Mouse (Mus musculus): ENCODE measurements around the gene Vil1. TPM values are rescaled to one million over a fixed set of nuclear protein-coding genes. Genes with fewer than 3 reads are reported as not detected.
A peak's percentile ranks its signal among the peaks of the same experiment; 100 is the strongest.

Gene Vil1
- polyA plus RNA-seq, 1 experiment from 2014 or later: 0.09 TPM

DNA sequence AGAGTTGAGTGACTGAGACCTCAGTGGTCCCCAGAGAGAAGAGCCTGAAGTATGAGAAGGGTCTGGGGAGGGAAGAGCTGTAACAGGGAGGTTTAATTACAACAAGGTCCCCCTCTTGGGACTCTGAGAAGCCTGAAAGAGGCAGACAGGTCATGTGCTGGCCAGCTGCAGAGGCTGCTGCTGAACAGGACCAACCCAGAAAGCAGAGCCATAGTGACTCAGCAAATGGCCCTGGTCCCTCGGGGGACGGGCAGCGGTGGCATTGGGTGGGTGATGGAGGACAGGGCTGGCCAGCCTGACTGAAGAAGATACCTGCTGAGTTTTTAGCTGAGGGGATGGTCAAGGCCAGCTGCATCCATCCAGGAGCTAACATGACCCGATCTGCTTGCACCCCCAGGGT lies 32.8 kb upstream of the Vil1 start:
- H3K27ac ChIP-seq: no peak overlapping the region
- no peaks in the 10 kb centered on the region for H3K27me3 ChIP-seq
- no peaks in the 10 kb centered on the region for H3K9me3 ChIP-seq (replicated peaks)
- no peak overlapping the region for H3K9ac ChIP-seq
- H3K36me3 ChIP-seq: no peaks in the 10 kb centered on the region
- H3K4me2 ChIP-seq (replicated peaks): no peak overlapping the region
- 76% methylated on average over 4 of the region's 4 CpGs for WGBS
- no peak overlapping the region for H3K4me3 ChIP-seq
- no peak for ATAC-seq (ENCODE audit: low FRiP score)
- H3K4me1 ChIP-seq: peaks cover 7% of the 10 kb centered on the region; the same call in 1 of the 2 replicates

- no peak overlapping the region for H3K9ac ChIP-seq
- 88% methylated on average over 7 of the region's 7 CpGs for WGBS
- H3K4me3 ChIP-seq: no peak overlapping the region
- H3K4me2 ChIP-seq (replicated peaks): no peak overlapping the region
- H3K4me1 ChIP-seq: peaks cover 7% of the 10 kb centered on the region; the same call in 1 of the 2 replicates
- H3K27me3 ChIP-seq: no peaks in the 10 kb centered on the region
- H3K9me3 ChIP-seq (replicated peaks): no peaks in the 10 kb centered on the region
- no peaks in the 10 kb centered on the region for H3K36me3 ChIP-seq
- no peak for ATAC-seq (ENCODE audit: low FRiP score)
- no peak overlapping the region for H3K27ac ChIP-seq
Observed at GRCm38 (mm10) chr1:74379058-74379504, 30.1 kb upstream of the Vil1 start.

DNA sequence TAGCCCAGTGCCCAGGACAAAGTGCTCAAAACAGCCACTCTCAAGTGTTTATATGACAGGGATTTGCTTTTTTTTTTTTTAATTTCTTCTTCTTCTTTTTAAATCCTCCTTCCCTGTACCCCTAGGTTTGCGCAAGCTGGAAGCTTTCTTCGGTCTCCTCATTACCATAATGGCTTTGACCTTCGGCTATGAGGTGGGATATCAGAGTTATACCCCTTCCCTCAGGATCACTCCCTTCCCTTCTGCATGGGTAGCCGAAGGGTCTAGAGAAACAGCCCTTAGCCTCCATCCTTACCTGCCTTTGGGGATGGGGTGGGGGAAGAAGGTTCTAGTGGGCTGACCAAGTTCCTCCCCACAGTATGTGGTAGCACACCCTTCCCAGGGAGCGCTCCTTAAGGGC lies 28.7 kb upstream of the Vil1 start:
- 85% methylated on average over 5 of the region's 5 CpGs for WGBS
- Histone ChIP-seq H3K4me3 (no peak overlapping the region), H3K4me1 (peaks cover 7% of the 10 kb centered on the region; the same call in 1 of the 2 replicates), H3K9ac (no peak overlapping the region), H3K27ac (no peak overlapping the region), H3K36me3 (no peaks in the 10 kb centered on the region), H3K4me2 (replicated peaks) (no peak overlapping the region), H3K27me3 (no peaks in the 10 kb centered on the region), H3K9me3 (replicated peaks) (no peaks in the 10 kb centered on the region)
- no peak for ATAC-seq (ENCODE audit: low FRiP score)

DNA sequence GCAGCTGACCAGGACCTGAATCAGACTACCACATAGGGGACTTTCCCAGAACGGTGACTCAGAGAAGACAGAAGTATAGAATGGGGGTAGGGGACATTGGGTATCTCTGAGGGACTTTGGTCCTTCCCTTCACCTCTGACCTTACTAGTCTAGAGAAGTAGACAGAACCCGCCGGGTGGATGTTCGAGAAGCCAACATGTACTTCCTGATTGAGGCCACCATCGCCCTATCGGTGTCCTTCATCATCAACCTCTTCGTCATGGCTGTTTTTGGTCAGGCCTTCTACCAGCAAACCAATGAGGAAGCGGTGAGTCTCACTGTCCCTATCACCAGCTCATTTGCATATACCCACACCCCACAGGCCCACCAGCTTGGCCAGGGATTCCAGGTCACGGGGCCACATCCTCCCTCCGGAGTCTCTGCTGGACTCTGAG lies 27.6 kb upstream of the Vil1 start:
- 93% methylated on average over 10 of the region's 10 CpGs for WGBS
- Histone ChIP-seq H3K9me3 (replicated peaks) (no peaks in the 10 kb centered on the region), H3K9ac (no peak overlapping the region), H3K4me1 (peaks cover 2% of the 10 kb centered on the region; the same call in 1 of the 2 replicates), H3K4me3 (no peak overlapping the region), H3K36me3 (no peaks in the 10 kb centered on the region), H3K4me2 (replicated peaks) (no peak overlapping the region), H3K27me3 (no peaks in the 10 kb centered on the region), H3K27ac (no peak overlapping the region)
- no peak for ATAC-seq (ENCODE audit: low FRiP score)

DNA sequence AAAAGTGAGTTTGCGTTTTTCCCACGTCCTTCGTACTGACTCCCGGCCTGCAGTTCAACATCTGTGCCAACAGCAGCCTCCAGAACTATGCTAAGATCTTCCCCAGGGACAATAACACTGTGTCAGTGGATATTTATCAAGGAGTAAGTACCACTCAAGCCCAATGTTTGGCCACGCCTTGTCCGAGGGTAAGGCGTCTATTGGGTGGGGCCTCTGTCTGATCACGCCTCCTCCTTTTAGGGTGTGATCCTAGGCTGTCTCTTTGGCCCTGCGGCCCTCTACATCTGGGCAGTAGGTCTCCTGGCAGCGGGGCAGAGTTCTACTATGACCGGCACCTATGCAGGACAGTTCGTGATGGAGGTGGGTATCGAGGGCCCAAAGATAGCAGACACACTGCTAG lies 25.8 kb upstream of the Vil1 start:
- no peak for ATAC-seq (ENCODE audit: low FRiP score)
- no peaks in the 10 kb centered on the region for H3K36me3 ChIP-seq

DNA sequence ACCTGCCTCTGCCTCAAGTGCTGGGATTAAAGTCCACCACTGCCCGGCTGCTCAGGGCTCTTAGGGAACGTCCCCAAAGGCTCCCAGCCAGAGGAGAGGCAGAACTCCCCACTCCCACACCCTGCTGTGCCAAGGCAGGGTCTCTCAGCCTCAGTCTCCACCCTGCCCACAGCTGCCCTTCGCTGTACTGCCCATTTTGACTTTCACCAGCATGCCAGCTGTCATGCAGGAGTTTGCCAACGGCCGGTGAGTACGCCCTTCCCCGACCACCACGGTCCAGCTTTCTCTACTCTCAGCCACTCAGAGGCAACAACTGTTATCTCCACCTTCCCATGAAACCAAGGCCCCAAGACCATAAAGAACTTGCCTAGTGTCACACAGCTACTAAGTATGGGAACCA lies 24.7 kb upstream of the Vil1 start:
- peaks cover 13% of the 10 kb centered on the region; the same call in 1 of the 2 replicates for H3K27me3 ChIP-seq
- H3K4me3 ChIP-seq: no peak overlapping the region
- H3K9ac ChIP-seq: no peak overlapping the region
- no peaks in the 10 kb centered on the region for H3K9me3 ChIP-seq (replicated peaks)
- H3K27ac ChIP-seq: no peak overlapping the region
- no peaks in the 10 kb centered on the region for H3K36me3 ChIP-seq
- H3K4me1 ChIP-seq: peaks cover 6% of the 10 kb centered on the region; the same call in 1 of the 2 replicates
- ATAC-seq (ENCODE audit: low FRiP score): no peak
- WGBS: 83% methylated on average over 8 of the region's 8 CpGs
- H3K4me2 ChIP-seq (replicated peaks): no peak overlapping the region

More for the DNA sequence above, 25.8 kb upstream of the Vil1 start:
- H3K9me3 ChIP-seq (replicated peaks): no peaks in the 10 kb centered on the region
- 88% methylated on average over 13 of the region's 13 CpGs for WGBS
- no peak overlapping the region for H3K9ac ChIP-seq
- H3K27ac ChIP-seq: no peak overlapping the region
- H3K27me3 ChIP-seq: peaks cover 7% of the 10 kb centered on the region; the same call in 1 of the 2 replicates
- H3K4me3 ChIP-seq: no peak overlapping the region
- H3K4me2 ChIP-seq (replicated peaks): no peak overlapping the region
- peaks cover 6% of the 10 kb centered on the region; the same call in 1 of the 2 replicates for H3K4me1 ChIP-seq

DNA sequence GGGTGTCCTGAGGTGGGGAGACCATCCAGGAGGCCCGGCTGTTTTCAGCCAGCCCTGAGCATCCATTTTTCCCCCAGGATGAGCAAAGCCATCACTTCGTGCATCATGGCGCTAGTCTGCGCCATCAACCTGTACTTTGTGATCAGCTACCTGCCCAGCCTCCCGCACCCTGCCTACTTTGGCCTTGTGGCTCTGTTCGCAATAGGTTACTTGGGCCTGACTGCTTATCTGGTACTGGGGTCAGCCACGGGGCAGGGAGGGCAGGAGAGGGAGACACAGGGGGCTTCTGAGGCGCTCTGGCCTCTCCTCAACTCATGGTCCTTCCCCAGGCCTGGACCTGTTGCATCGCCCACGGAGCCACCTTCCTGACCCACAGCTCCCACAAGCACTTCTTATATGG lies 24.1 kb upstream of the Vil1 start:
- 97% methylated on average over 10 of the region's 10 CpGs for WGBS

GRCm38 (mm10) chr1:74385531-74385930 lies 23.6 kb upstream of the Vil1 start:
- Histone ChIP-seq H3K4me3 (no peak overlapping the region), H3K36me3 (no peaks in the 10 kb centered on the region), H3K27ac (no peak overlapping the region), H3K9ac (no peak overlapping the region), H3K4me2 (replicated peaks) (no peak overlapping the region), H3K4me1 (peaks cover 15% of the 10 kb centered on the region), H3K9me3 (replicated peaks) (no peaks in the 10 kb centered on the region), H3K27me3 (peaks cover 23% of the 10 kb centered on the region; the same call in 1 of the 2 replicates)
- ATAC-seq (ENCODE audit: low FRiP score): no peak
- WGBS: 90% methylated on average over 8 of the region's 8 CpGs

More for the DNA sequence above, 24.1 kb upstream of the Vil1 start:
- Histone ChIP-seq H3K9ac (no peak overlapping the region), H3K27me3 (peaks cover 18% of the 10 kb centered on the region; the same call in 1 of the 2 replicates), H3K4me2 (replicated peaks) (no peak overlapping the region), H3K4me3 (no peak overlapping the region), H3K9me3 (replicated peaks) (no peaks in the 10 kb centered on the region), H3K27ac (no peak overlapping the region), H3K4me1 (peaks cover 10% of the 10 kb centered on the region), H3K36me3 (no peaks in the 10 kb centered on the region)
- ATAC-seq (ENCODE audit: low FRiP score): no peak

GRCm38 (mm10) chr1:74386363-74386713 lies 22.8 kb upstream of the Vil1 start:
- WGBS: 56% methylated on average over 7 of the region's 10 CpGs
- ATAC-seq (ENCODE audit: low FRiP score): no peak

DNA sequence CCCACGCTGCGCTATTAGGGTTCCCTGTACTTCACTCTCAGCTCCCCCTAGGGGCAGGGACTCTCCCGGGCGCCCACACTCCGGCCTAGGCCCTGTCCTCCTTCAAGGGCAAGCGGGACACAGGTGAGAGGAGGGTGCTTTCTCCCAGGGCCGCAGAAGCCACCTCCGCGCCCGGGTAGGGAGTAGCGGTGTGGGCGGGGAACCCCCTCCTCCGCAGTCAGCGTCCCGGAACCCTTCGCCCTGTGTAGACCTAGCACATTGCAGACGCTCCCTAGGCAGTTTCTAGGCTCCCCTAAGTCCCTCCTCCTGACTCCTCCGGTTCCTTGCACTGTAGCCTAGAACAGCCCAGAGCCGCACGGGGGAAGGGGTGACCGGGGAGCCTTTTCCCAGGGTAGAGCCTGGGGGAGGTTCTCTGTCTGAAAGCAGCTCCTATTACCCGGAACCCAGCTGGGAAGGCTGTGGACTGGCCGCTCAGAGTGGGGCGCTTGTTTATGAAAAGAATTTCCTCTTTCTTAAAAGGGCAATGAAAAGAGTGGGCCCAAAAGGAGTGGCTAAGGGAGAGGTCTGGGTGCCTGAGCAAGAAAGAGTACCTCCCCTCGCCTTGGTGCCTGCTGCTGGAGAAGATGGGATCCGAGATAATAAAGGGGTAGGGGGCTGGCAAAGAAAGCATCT lies 22.3 kb upstream of the Vil1 start:
- WGBS: under 1% methylated on average over 26 of the region's 26 CpGs
- H3K4me1 ChIP-seq: peaks cover 15% of the 10 kb centered on the region
- peaks cover 25% of the 10 kb centered on the region; the same call in 1 of the 2 replicates for H3K27me3 ChIP-seq
- no peaks in the 10 kb centered on the region for H3K36me3 ChIP-seq
- no peaks in the 10 kb centered on the region for H3K9me3 ChIP-seq (replicated peaks)
- ATAC-seq (ENCODE audit: low FRiP score): peak; percentile 91
- peak overlapping the region; percentile 50 for H3K9ac ChIP-seq
- peak overlapping the region; percentile 49 for H3K4me3 ChIP-seq
- H3K4me2 ChIP-seq (replicated peaks): peak overlapping the region; percentile 53
- H3K27ac ChIP-seq: peak overlapping the region; percentile 92

More at GRCm38 (mm10) chr1:74386363-74386713, 22.8 kb upstream of the Vil1 start:
- Histone ChIP-seq H3K4me2 (replicated peaks) (peak overlapping the region; percentile 53), H3K27me3 (peaks cover 25% of the 10 kb centered on the region; the same call in 1 of the 2 replicates), H3K9me3 (replicated peaks) (no peaks in the 10 kb centered on the region), H3K4me3 (peak overlapping the region; percentile 49), H3K27ac (peak overlapping the region; percentile 92), H3K36me3 (no peaks in the 10 kb centered on the region), H3K9ac (peak overlapping the region; percentile 50), H3K4me1 (peaks cover 15% of the 10 kb centered on the region)

GRCm38 (mm10) chr1:74387386-74387988 lies 21.7 kb upstream of the Vil1 start:
- Histone ChIP-seq H3K9me3 (replicated peaks) (no peaks in the 10 kb centered on the region), H3K4me3 (peak overlapping the region; percentile 49), H3K9ac (peak overlapping the region; percentile 50; the same call in 1 of the 2 replicates), H3K4me2 (replicated peaks) (peak overlapping the region; percentile 53), H3K27ac (peak overlapping the region; percentile 92), H3K36me3 (no peaks in the 10 kb centered on the region), H3K27me3 (peaks cover 25% of the 10 kb centered on the region; the same call in 1 of the 2 replicates), H3K4me1 (peaks cover 20% of the 10 kb centered on the region)
- WGBS: 51% methylated on average over 15 of the region's 15 CpGs
- ATAC-seq (ENCODE audit: low FRiP score): no peak

- Histone ChIP-seq H3K36me3 (no peaks in the 10 kb centered on the region), H3K4me3 (no peak overlapping the region), H3K4me2 (replicated peaks) (no peak overlapping the region), H3K9ac (no peak overlapping the region), H3K27me3 (peaks cover 25% of the 10 kb centered on the region; the same call in 1 of the 2 replicates), H3K9me3 (replicated peaks) (no peaks in the 10 kb centered on the region), H3K4me1 (peaks cover 30% of the 10 kb centered on the region), H3K27ac (no peak overlapping the region)
- no peak for ATAC-seq (ENCODE audit: low FRiP score)
- WGBS: 81% methylated on average over 7 of the region's 7 CpGs
Observed at GRCm38 (mm10) chr1:74388398-74388920, 20.7 kb upstream of the Vil1 start.
